Mouse (Mus musculus): ENCODE results near the gene Mvp.
A peak's percentile ranks its signal among the peaks of the same experiment; 100 is the strongest.

The Mvp gene

DNA sequence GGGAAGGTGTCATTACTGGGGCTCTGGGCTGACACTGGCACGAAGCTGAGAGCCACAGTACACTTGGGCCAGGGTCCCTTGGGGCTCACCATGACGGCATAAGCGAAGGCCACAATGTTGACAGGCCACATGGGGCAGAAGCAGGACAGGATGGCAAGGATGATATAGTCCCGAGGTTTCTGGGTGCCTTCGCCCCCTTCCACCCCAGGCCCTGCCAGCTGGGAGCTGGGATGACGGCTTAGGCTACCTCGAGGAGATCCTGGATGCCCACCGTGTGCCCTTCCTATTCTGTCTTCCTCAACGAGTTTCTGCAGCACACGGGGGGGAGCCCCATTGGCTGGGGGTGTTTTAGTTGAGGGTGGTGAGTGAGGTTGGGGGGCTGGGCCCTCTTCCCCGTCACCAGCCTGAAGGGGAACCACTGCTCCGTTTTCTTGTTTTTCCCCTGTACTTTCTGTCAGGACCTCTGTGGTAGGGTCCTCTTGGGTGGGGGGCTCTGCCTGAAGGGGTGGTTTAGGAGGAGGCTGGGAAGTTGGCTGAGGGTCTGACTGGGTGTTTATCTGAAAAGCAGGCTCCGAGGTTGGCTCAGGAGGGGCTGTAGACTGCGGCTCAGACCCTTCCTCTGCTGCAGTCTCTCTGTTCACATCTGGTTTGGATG, 5.0 kb upstream of the Mvp start:
- DNase-seq: no peak

DNA sequence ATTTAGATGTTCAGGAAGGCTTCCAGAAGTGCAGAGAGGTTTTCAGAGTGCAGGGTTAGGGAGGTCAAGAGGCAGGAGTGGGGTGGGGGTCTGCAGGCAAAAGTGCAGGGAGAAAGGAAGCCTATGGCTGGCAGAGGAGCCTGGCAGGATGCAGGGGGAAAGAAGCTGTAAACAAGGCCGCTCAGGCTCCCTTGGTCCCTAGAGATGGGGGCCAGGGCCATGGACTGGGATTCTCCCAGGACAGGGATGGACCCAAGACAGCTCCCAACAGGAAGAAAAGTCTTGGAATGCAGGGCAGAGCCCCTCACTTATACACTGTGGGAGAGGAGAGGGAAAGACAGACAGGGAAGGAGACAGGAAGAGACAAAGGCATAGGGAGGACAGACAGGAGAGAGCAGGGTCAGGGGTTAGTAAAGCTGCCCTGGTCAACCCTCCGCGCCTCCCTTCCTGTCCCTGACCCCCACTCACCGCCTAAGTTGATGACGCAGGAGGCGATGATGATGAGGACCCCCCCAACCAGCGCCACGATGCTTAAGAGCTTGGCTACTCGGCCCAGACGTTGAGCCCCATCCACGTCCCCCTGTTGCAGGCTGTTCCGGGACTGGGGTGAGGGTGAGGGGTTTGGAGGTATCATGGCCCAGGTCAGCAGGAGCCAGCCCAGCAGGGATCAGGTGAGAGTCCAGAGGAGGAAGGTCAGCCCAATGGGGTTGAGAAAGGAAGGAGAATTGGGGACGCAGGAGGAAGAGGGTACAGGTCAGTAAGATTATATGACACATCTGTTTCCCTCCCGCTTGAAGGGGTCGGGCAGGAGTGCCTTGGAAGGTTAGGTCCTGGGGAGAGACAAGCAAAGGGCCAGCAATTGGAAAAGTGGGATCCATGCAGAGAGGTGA, 4.2 kb upstream of the Mvp start:
- DNase-seq: no peak

DNA sequence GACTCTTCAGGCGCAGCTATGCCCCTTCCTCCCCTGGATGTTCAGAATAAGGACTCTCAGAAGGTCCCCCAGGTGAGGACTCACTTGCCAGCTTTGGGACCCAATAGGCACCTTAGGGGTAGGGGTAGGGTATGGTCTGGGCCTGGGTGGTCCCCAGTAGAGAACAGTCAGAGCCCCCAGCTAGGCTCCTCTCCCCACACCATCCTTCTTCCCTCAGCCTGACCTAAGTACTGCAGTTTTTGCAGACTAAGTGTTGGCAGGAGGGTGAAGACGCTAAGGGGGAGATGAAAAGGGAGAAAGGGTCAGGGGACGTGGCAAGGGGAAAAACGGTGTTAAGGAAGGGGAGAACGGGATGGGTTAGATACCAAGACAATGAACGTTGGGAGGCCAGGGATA, 3.5 kb upstream of the Mvp start:
- DNase-seq: no peak

DNA sequence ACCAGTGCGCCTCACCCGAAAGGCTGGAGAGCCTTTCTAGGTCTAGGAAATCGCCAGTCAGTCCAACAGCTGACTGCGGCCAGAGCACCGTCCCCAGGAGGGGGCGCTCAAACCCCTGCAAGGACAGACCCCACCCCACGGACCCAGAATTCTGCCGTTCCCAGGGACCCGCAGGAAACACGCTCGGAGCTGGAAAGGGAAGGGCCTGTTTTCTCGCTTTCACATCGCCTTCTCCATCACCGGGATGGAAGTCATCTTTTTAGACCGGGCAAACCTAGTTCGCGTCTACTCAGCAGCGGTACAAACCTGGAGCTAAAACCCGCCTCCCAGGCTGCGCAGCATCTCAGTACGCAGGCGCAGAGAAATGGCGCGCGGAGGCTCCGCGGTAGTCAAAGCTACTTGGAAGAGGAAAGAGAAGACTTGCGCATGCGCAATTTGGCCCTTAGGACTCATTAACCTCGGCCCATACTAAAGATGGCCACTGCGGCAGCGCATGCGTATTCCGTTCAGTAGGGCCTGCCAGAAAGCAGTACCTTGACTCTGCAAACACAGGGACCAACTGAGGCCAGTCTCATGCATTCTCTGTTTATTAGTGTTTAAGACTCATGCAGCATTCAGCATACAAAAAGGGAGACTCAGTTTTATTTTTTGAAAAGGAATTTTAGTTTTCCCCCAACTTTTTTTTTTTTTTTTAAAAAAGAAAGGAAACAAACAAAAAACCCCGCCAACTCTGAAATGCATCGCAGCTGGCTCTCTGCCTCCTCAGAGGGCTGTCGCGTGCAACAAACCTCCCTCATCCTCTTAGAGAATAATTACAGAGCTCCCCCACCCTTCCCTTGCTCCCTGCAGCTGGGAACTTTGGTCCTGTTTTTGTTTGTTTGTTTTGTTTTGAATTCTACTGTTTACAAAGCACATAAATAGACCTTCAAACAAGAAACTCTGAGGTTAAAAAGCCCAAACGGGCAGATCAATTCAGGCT, 2.8 kb upstream of the Mvp start, which contains the start of gene Pagr1a:
Gene Pagr1a, minus strand, starts transcription at position 382 of the 979 bp plus-strand sequence.
- peak; percentile 99 for DNase-seq

DNA sequence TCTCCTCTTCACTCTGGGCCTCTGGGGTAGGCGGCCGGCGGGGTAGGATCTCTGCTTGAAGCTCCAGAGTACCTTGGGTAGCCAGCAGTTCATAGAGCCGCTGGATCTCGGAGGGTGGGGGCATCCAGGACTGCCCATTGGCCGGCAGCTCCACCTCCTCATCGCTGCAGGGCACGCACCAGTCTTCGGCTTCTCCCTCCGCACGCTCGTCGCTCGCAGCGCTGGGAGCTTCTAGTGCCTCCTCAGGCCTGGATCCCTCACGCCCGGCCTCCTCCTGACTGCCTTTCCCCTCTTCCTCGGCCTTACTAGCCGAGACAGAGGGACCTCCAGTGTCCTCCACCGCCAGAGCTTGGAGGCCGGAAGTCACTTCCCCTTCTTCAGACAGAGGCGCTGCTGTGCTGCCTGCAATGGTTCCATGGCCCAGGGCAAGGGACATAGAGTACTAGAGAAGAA, 2.1 kb upstream of the Mvp start:
- DNase-seq: peak; percentile 74

DNA sequence TGATC, 1.9 kb upstream of the Mvp start, which contains the start of gene Pagr1b:
Gene Pagr1b, minus strand, starts transcription at position 4 of the 5 bp plus-strand sequence.
- no peak for DNase-seq

DNA sequence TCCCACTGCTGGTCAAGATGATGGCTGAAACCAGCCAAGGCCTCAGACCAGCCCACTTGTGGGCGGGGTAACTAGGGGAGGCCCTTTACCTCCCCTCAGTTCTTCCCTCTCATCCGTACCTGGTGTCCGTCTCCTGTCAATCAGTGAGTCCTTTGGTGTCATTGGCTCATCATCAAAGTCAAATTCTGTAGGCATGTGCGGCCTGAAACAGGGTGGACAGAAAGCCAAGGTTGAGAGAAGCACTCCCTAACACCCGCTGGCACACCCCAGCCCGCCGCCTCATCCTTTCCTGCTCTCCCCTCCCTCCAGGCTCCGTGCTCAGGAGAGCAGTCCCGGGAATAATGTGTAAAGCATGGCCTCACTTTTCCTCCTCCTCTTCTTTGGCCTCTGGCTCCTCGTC, 1.7 kb upstream of the Mvp start:
- peak; percentile 71 for DNase-seq

DNA sequence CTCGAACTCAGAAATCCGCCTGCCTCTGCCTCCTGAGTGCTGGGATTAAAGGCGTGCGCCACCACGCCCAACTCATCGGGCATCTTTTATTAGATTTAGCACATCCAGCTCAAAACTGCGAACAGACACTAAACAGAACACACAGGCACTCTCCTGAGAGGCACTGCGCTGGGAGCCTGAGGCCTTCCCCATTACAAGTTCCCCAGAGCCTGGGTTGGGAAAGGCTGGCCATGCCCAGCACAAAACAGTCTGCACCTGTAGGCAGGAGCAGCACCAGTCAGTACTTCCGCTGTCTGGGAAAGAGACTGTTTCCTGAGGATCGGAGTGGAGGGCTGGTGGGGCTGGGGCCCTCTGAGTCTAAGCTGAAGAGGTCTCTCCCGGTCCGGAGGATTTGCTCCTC, 572 bp upstream of the Mvp start:
- DNase-seq: no peak

DNA sequence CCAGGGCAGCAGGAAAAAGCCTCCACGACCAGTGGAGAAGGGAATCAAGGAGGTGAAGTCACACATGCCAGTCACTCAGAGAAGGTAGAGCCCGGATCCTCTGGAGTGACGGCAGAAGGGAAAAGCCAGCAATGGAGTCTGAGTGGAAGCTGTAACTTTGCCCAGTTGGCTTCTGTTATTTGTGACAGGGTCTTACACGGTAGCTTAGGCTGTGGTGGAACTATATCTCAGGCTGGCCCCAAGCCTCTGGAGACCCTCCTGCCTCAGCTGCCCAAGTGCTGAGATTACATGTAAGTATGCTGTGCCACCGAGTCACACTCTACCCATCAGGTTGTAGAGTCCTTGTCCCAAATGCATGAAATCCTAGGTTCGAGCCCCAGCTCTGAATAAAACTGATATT, 1.0 kb downstream of the Mvp start:
- no peak for DNase-seq

DNA sequence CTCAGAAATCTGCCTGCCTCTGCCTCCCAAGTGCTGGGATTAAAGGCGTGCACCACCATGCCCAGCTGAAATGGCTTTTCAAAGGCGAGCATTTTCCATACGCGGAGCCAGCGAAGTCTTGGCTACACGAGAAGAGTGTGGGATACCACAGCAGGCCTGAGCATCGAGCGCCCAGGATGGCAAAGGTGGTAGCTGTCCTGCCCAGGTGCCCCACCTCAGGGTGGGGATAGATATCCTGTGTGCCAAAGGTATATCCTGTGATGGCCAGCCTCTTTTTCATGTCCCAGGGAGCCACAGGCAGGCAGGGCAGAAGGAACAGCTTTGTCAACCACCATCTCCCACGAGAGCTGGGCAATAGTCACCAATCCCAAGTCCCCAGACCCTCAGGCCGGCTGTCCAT, 1.6 kb downstream of the Mvp start:
- DNase-seq: no peak

DNA sequence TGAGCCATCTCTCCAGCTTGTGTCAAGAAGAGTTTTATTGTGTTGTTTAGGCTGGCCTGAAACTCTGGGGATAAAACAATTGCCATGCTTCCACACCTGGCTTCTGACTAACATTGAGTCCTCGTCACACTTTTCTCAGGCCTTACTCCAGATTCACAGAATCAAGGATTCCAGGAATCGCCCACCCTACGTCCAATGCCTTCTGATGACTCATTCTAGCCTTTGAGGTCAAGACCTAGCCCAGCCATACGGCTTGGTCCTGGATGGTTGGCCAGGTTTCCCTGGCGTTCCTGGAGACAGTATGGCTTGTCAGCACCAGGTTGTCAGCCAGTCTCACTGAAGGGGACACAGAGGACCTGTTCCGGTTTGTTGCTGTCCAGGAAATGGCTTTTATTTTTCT, 2.0 kb downstream of the Mvp start:
- DNase-seq: no peak

DNA sequence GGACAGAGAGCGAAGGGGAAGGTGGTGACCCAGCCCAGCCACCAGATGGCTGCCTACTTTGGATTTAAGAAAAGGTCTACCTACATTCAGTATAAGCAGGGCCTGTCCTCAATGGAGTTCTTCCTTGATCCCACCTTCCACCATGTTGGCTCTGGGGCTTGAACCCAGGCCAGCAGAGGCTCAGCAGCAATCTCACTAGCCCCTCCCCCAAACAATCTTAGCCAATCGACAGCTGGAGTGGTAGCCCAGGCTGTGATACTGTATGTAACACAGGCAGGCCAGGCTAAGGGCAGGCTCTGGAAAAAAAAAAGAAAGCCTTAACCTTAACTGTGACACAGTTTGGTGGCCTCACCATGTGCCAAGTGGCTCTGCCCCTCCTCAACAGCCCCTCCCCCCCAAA, 2.7 kb downstream of the Mvp start:
- DNase-seq: no peak

DNA sequence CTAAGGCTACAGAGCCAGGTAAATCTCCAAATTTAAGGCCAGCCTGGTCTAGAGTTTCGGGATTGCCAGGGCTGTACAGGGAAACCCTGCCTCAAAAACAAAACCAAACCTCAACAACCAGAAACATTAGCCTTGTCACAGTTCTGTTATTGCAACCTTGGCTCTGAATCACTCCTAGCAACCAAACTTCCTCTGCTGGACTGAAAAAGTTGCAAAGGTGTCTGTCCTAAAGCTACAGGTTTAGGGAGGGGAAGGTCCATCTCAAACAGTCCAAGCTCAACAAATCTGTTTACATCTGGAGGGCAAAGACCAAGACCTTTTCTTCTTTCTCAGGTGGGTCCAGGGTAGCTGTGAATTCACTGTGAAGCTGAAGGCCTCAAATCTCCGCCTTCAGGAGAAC, 3.4 kb downstream of the Mvp start:
- DNase-seq: no peak

DNA sequence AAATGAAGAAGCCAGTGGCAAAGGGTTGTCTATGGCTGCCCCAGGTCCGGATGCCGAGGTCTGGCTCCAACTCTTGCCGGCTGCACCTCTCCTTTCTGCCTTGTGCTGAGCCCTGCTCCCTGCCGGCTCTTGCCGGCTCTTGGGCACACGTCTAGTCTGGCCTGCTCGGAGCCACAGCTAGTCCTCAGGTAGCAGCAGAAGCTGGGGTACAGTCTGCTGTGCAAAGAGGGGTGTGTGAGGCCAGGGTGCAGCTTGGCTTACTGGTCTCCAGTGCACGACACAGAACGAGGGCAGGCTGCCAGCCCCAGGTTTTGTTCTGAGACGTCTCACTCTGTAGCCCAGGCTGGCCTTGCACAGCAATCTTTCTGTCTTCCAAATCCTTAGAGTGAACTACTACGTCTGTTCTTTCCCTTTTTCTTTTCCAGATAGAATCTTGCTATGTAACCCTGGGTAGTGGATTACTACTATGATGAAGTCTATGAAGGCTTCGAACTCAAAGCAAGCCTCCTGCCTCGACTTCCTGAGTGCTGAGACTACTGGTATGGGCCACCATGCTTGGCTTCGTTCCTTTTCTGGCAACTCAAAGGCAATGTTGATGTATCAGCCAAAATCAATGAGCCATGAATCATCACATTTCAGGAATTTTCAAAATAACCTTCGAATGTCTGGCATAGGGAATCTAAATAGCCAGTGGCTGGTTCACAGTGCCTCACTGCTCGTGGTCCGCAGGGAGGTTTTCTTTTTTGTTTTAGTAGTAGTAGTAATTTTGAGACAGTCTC, 4.9 kb downstream of the Mvp start:
- DNase-seq: no peak

DNA sequence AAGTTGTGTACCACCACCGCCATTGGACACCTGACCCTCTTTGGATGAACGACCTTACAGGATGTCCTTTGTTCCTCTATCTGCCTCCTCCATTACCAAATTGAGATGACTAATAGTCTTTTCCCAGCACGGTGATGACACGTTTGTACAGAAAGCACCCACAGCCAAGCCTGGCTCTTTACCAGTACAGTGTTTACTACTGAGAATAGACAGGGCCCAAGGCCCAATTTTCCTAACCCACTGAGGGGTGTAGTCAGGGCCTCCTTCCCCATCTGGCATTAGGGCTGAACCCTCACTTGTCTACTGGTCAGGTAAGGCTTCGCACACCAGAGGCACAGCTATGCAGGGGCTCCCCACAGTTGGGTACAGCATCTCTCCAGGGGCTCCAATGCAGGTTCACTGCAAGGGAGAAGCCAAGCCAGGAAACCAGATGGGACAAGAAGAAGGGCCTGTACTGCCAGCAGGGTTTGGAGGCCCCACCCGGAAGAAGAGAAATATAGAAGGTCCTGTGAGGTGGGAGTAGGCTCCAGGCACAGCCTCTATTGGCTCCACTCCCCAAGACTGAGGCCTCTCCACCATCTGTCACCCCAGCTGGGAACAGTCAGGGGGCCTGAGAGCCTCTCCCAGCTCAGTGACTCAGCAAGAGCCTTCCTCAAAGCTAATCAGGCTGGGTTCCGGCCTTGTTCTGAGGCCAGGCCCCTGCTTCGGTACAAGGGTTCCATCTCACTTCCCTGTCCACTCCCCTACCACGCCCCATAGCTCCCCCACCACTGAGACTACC, 6.0 kb downstream of the Mvp start:
- peak; percentile 78 for DNase-seq

DNA sequence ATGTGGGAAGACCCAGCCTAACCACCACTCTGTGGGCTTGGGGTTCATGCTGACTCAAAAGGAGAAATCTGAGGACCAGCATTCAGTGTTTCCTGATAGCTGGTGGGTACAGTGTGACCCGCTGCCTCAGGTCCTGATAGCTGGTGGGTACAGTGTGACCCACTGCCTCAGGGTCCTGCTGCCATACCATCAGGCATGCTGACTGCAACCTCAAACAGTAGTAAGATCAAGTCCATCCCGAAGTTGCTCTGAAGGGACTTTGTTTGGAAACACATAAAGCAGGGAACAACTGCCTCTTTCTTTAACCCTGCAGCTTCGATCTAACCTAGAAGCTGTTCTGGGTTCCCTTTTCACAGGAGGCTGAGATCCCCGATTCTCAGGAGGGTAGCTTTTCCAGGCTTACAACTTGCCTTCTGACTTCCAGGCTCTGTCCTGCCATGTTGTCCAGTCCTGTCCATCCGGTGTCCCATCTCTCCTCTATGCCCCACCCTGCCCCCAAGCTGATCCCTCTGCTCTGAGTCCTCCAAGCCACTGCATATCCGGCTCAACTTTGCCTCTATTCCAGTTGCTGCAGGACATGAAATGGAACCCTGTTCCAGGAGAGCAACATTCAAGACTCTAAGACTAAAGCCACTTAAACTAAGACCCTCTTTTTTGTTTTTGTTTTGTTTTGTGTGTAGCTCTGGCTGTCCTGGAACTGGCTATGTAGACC, 7.0 kb downstream of the Mvp start:
- DNase-seq: no peak

DNA sequence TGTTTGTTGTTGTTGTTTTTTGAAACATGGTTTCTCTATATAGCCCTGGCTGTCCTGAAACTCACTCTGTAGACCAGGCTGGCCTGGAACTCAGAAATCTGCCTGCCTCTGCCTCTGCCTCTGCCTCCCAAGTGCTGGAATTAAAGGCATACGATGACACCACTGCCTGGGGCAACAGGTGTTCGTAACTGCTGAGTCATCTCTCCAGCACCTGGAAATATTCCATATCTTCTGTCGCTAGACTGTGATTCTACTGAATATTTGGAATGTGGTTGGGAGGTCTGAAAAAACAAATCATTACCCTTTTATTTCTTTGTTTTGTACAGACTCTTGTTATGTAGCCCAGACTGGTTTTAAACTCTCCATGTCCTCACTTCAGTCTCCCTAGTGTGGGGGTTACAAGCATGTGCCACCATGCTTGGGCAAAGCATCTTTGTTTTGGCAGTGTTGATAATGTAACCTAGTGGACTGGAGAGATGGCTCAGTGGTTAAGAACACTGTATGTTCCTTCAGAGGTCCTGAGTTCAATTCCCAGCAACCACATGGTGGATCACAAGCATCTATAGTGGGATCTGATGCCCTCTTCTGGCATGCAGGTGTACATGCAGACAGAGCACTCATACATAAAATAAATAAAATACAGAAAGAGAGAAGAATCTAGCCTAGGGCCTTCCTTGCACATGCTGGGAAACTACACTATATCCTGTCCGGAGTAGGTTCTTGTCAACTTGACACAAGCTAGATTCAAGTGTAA, 10.1 kb downstream of the Mvp start:
- no peak for DNase-seq

DNA sequence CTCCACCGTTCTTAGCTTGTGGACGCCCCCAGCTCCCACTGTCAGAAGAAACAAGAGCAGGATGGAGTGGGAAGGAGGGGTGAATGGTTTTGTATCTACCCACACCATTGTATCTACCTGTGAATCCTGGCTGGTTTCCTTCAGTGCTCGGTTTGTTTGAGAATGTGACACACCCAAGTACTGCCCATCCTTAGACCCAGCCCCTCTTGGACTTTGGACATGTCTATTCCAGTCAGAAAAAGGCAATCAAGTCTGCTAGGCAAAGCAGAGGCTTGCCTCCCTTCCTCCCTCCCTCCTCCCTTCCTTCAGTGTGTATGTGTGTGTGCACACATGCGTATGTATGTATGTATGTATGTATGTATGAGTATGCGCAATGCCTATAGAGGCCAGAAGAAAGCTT, 10.8 kb downstream of the Mvp start:
- DNase-seq: no peak

DNA sequence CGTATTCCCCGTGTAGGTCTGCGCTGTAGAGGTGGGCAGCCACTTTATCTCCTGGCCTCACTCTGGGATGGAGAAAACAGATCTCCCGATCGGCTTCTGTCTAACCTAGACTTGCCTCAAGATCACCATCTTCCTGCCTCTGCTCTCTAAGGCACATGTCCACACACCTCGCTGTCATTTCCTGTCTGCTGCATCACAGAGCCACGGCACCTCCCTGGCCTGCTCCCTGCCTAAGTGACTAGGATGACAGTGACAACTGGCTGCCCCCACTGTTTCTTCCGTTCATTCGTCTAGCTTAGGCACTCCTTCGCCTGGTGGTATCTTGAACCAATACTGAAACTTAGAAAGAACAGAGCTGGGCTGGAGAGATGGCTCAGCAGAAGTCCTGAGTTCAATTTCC, 14.9 kb downstream of the Mvp start:
- no peak for DNase-seq

DNA sequence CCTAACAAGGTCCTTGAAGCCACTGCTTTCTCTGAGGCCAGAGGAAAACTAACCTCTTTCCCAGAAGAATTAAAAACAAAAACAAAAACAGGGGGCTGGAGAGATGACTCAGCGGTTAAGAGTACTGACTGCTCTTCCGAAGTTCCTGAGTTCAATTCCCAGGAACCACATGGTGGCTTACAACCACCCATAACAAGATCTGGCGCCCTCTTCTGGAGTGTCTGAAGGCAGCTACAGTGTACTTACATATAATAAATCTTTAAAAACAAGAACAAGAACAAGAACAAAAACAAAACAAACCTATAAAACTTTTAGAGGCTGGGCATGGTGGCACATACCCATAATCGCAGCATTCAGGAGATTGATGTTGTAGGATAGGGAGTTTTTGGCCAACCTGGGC, 18.0 kb downstream of the Mvp start:
- no peak for DNase-seq

DNA sequence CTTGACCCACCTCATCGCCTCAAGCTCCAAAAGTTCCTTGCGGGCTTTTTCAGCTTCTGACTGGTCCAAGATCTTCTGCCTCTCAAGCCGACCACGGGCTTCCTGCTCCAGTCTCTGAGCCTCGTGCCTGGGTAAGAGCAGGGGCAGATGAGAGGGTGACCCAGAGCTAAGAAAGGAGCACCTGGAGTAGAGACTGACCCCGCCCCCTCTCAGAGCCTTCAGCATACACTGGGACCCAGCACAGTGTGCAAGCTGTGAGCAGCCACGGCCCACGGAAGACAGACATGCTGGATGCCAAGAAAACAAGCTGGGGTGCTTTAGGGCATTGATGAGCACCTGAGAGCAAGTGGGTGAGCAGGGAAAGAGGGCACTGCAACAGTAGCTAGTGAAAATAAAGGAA, 25.6 kb downstream of the Mvp start:
- DNase-seq: no peak

All from lung, postnatal 36 days (tissue).